In the genomic region with DNA sequence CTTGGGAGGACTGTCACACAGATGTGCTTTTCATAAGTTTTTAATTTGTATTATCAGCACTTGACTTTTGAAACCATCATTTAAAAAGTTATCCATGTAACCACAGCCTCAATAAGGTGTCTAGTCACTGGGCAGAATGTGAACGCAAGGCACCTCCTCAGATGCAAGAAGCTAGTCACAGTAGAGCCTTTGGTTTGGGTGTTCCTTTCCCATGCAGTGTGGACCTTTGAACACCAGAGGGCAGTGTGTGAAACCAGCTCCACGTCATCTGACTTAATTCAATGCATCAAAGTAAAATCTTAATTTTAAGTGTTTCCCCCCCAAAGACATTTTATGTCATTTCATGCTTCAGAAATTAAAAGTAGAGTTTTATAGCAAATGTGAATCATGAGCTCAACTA, we compare ENCODE assay signal across 8 mouse cellular contexts.
DNase-seq lines count a peak whose midpoint lies in the region; ATAC-seq and TF ChIP-seq lines count a peak whose summit lies in the region.

No protein-coding gene starts in this region.

- H3K9me3 ChIP-seq in forebrain, embryonic 10.5 days, result no peaks in the 10 kb centered on the region
- H3K9me3 ChIP-seq in forebrain, embryonic 15.5 days, result no peaks in the 10 kb centered on the region
- H3K9me3 ChIP-seq in midbrain, embryonic 16.5 days (replicated peaks; ENCODE audit: control insufficient read depth, low read length, poor library complexity, severe bottlenecking), result no peaks in the 10 kb centered on the region

- no peak for TF ChIP-seq POLR2A in bone marrow macrophage, adult 2 months (IDR thresholded peaks at IDR 0.05; ENCODE audit: borderline replicate concordance, low read depth, low read length)

- H3K36me3 ChIP-seq in forebrain, embryonic 10.5 days (replicated peaks), result no peaks in the 10 kb centered on the region
- H3K36me3 ChIP-seq in forebrain, embryonic 15.5 days, result no peaks in the 10 kb centered on the region
- no peaks in the 10 kb centered on the region for H3K36me3 ChIP-seq in midbrain, embryonic 16.5 days (ENCODE audit: control insufficient read depth, insufficient read depth, low read length)

- H3K4me3 ChIP-seq in forebrain, embryonic 10.5 days, result no peak overlapping the region
- H3K4me3 ChIP-seq in forebrain, embryonic 15.5 days, result no peak overlapping the region
- H3K4me3 ChIP-seq in bone marrow macrophage, adult 2 months (ENCODE audit: insufficient read depth, low read length), result no peak overlapping the region
- no peak overlapping the region for H3K4me3 ChIP-seq in midbrain, embryonic 16.5 days (ENCODE audit: low read depth, low read length)

- peaks cover 9% of the 10 kb centered on the region; the same call in 1 of the 2 replicates for H3K4me1 ChIP-seq in forebrain, embryonic 10.5 days
- H3K4me1 ChIP-seq in forebrain, embryonic 15.5 days, result peaks cover 8% of the 10 kb centered on the region
- H3K4me1 ChIP-seq in bone marrow macrophage, adult 2 months (ENCODE audit: control insufficient read depth, insufficient read depth, low read length), result peaks cover 12% of the 10 kb centered on the region
- no peaks in the 10 kb centered on the region; the same call in 1 of the 2 replicates for H3K4me1 ChIP-seq in midbrain, embryonic 16.5 days (ENCODE audit: control insufficient read depth, insufficient read depth, low read length)

- no peak for ATAC-seq in forebrain, embryonic 15.5 days (replicated peaks)
- ATAC-seq in hematopoietic stem cell, adult 5-6 weeks (replicated peaks in 1 of 2; ENCODE audit: insufficient read depth in 1 of 2, low FRiP score in 2 of 2, low TSS enrichment in 1 of 2, low read depth in 1 of 2, poor library complexity in 2 of 2, severe bottlenecking in 2 of 2), result peak; percentile 73 to 81
- 0 out of 2 replicates have a peak, but pooled peaks have one; percentile 25 for ATAC-seq in midbrain, embryonic 16.5 days

- peak; percentile 71 for DNase-seq in forebrain, embryonic 10.5 days (ENCODE audit: extremely low spot score, low spot score)
- peak; percentile 59 for DNase-seq in fibroblast of lung, adult 2 months (ENCODE audit: low read depth)
- DNase-seq in left cerebral cortex, postnatal 14 days (ENCODE audit: low spot score in 2 of 2), result peak; percentile 84 to 88
- peak; percentile 16 to 55 for DNase-seq in spleen, postnatal 14 days (ENCODE audit: low spot score in 2 of 2)

- no peak overlapping the region for H3K27ac ChIP-seq in forebrain, embryonic 10.5 days
- no peak overlapping the region for H3K27ac ChIP-seq in forebrain, embryonic 15.5 days (replicated peaks)
- no peak overlapping the region for H3K27ac ChIP-seq in bone marrow macrophage, adult 2 months (ENCODE audit: insufficient read depth, low read depth, low read length)
- no peak overlapping the region for H3K27ac ChIP-seq in midbrain, embryonic 16.5 days (ENCODE audit: low read length)

- no peak overlapping the region for H3K4me2 ChIP-seq in forebrain, embryonic 15.5 days (replicated peaks)
- H3K4me2 ChIP-seq in midbrain, embryonic 16.5 days (ENCODE audit: low read length), result no peak overlapping the region

- intact Hi-C loops in left cerebral cortex, postnatal 14 days (cut with DNase I), result loop anchor here (5.0 kb wide), 1 partner anchor 443 kb away; no protein-coding TSS in a partner anchor

- H3K27me3 ChIP-seq in forebrain, embryonic 10.5 days (ENCODE audit: poor library complexity, severe bottlenecking), result no peaks in the 10 kb centered on the region
- H3K27me3 ChIP-seq in forebrain, embryonic 15.5 days, result no peaks in the 10 kb centered on the region
- H3K27me3 ChIP-seq in midbrain, embryonic 16.5 days (ENCODE audit: control insufficient read depth, insufficient read depth, low read depth, low read length), result no peaks in the 10 kb centered on the region

- 45% methylated on average over 2 of the region's 2 CpGs for WGBS in forebrain, embryonic 10.5 days
- 28% methylated on average over 2 of the region's 2 CpGs for WGBS in forebrain, embryonic 15.5 days
- WGBS in midbrain, embryonic 16.5 days, result 17% methylated on average over 2 of the region's 2 CpGs

- no peak overlapping the region for H3K9ac ChIP-seq in forebrain, embryonic 15.5 days (replicated peaks)
- H3K9ac ChIP-seq in midbrain, embryonic 16.5 days (ENCODE audit: low read depth, low read length), result no peak overlapping the region

- TF ChIP-seq CTCF in bone marrow macrophage, adult 2 months (IDR thresholded peaks at IDR 0.05; ENCODE audit: low read depth, low read length), result peak; percentile 18; the same call in 1 of the 2 replicates

Comparison
In these comparisons a context has a peak if more than half of its experiments do, and no peak if none do; other contexts are left out.
1. DNase-seq: peak in every context shown above with its lines; median percentile 86 in left cerebral cortex, postnatal 14 days; 71 in forebrain, embryonic 10.5 days; 59 in fibroblast of lung, adult 2 months; 36 in spleen, postnatal 14 days.